Mouse (Mus musculus): Measurements from ENCODE around the gene Fmod. TPM values are rescaled to one million over a fixed set of nuclear protein-coding genes. Genes with fewer than 3 reads are reported as not detected.

Fmod gene
- polyA plus RNA-seq, 1 experiment = not detected

- Histone ChIP-seq H3K9ac (ENCODE audit: low read depth, poor library complexity, severe bottlenecking) (no peak overlapping the region), H3K4me3 (ENCODE audit: low read depth, low read length) (no peak overlapping the region), H3K27ac (ENCODE audit: insufficient read depth, low read length) (no peak overlapping the region), H3K27me3 (ENCODE audit: control insufficient read depth, insufficient read depth, low read length, poor library complexity, severe bottlenecking) (no peaks in the 10 kb centered on the region), H3K4me1 (ENCODE audit: control insufficient read depth, insufficient read depth, low read length) (no peaks in the 10 kb centered on the region), H3K36me3 (ENCODE audit: control insufficient read depth, insufficient read depth, low read length, poor library complexity, severe bottlenecking) (no peaks in the 10 kb centered on the region), H3K9me3 (replicated peaks; ENCODE audit: control insufficient read depth, insufficient read depth, low read length, poor library complexity, severe bottlenecking) (no peaks in the 10 kb centered on the region)
- TF ChIP-seq CTCF (IDR thresholded peaks at IDR 0.05; ENCODE audit: low read depth, low read length) = peak; percentile 84
- TF ChIP-seq POLR2A (IDR thresholded peaks at IDR 0.05; ENCODE audit: insufficient read depth, low read length) = no peak
- no peak for TF ChIP-seq EP300 (IDR thresholded peaks at IDR 0.05; ENCODE audit: insufficient read depth, low read depth, low read length)
Measured at GRCm38 (mm10) chr1:134048759-134049158, 11.7 kb downstream of the Fmod start.

- no peak overlapping the region for H3K4me3 ChIP-seq (ENCODE audit: low read depth, low read length)
- H3K36me3 ChIP-seq (ENCODE audit: control insufficient read depth, insufficient read depth, low read length, poor library complexity, severe bottlenecking) = no peaks in the 10 kb centered on the region
- no peak for TF ChIP-seq POLR2A (IDR thresholded peaks at IDR 0.05; ENCODE audit: insufficient read depth, low read length)
- TF ChIP-seq CTCF (IDR thresholded peaks at IDR 0.05; ENCODE audit: low read depth, low read length) = no peak
- no peak for TF ChIP-seq EP300 (IDR thresholded peaks at IDR 0.05; ENCODE audit: insufficient read depth, low read depth, low read length)
- H3K27ac ChIP-seq (ENCODE audit: insufficient read depth, low read length) = no peak overlapping the region
- H3K27me3 ChIP-seq (ENCODE audit: control insufficient read depth, insufficient read depth, low read length, poor library complexity, severe bottlenecking) = no peaks in the 10 kb centered on the region
- no peaks in the 10 kb centered on the region for H3K9me3 ChIP-seq (replicated peaks; ENCODE audit: control insufficient read depth, insufficient read depth, low read length, poor library complexity, severe bottlenecking)
- no peaks in the 10 kb centered on the region for H3K4me1 ChIP-seq (ENCODE audit: control insufficient read depth, insufficient read depth, low read length)
- H3K9ac ChIP-seq (ENCODE audit: low read depth, poor library complexity, severe bottlenecking) = no peak overlapping the region
Measured at GRCm38 (mm10) chr1:134049542-134049941, 12.5 kb downstream of the Fmod start.

- Histone ChIP-seq H3K27me3 (ENCODE audit: control insufficient read depth, insufficient read depth, low read length, poor library complexity, severe bottlenecking) (no peaks in the 10 kb centered on the region), H3K4me3 (ENCODE audit: low read depth, low read length) (no peak overlapping the region), H3K9me3 (replicated peaks; ENCODE audit: control insufficient read depth, insufficient read depth, low read length, poor library complexity, severe bottlenecking) (no peaks in the 10 kb centered on the region), H3K27ac (ENCODE audit: insufficient read depth, low read length) (no peak overlapping the region), H3K9ac (ENCODE audit: low read depth, poor library complexity, severe bottlenecking) (no peak overlapping the region), H3K36me3 (ENCODE audit: control insufficient read depth, insufficient read depth, low read length, poor library complexity, severe bottlenecking) (no peaks in the 10 kb centered on the region), H3K4me1 (ENCODE audit: control insufficient read depth, insufficient read depth, low read length) (peaks cover 5% of the 10 kb centered on the region)
- TF ChIP-seq POLR2A (IDR thresholded peaks at IDR 0.05; ENCODE audit: insufficient read depth, low read length) = no peak
- no peak for TF ChIP-seq EP300 (IDR thresholded peaks at IDR 0.05; ENCODE audit: insufficient read depth, low read depth, low read length)
- TF ChIP-seq CTCF (IDR thresholded peaks at IDR 0.05; ENCODE audit: low read depth, low read length) = peak; percentile 91
Measured at GRCm38 (mm10) chr1:134053207-134053606, 16.2 kb downstream of the Fmod start.

- no peak overlapping the region for H3K4me3 ChIP-seq (ENCODE audit: low read depth, low read length)
- H3K9ac ChIP-seq (ENCODE audit: low read depth, poor library complexity, severe bottlenecking) = no peak overlapping the region
- TF ChIP-seq CTCF (IDR thresholded peaks at IDR 0.05; ENCODE audit: low read depth, low read length) (no peak), POLR2A (IDR thresholded peaks at IDR 0.05; ENCODE audit: insufficient read depth, low read length) (no peak), EP300 (IDR thresholded peaks at IDR 0.05; ENCODE audit: insufficient read depth, low read depth, low read length) (no peak)
- no peak overlapping the region for H3K27ac ChIP-seq (ENCODE audit: insufficient read depth, low read length)
- no peaks in the 10 kb centered on the region for H3K9me3 ChIP-seq (replicated peaks; ENCODE audit: control insufficient read depth, insufficient read depth, low read length, poor library complexity, severe bottlenecking)
- H3K4me1 ChIP-seq (ENCODE audit: control insufficient read depth, insufficient read depth, low read length) = peaks cover 5% of the 10 kb centered on the region
- H3K36me3 ChIP-seq (ENCODE audit: control insufficient read depth, insufficient read depth, low read length, poor library complexity, severe bottlenecking) = no peaks in the 10 kb centered on the region
- no peaks in the 10 kb centered on the region for H3K27me3 ChIP-seq (ENCODE audit: control insufficient read depth, insufficient read depth, low read length, poor library complexity, severe bottlenecking)
Measured at GRCm38 (mm10) chr1:134055058-134055457, 18.0 kb downstream of the Fmod start.

GRCm38 (mm10) chr1:134055666-134056245, 18.7 kb downstream of the Fmod start:
- Histone ChIP-seq H3K27ac (ENCODE audit: insufficient read depth, low read length) (no peak overlapping the region), H3K27me3 (ENCODE audit: control insufficient read depth, insufficient read depth, low read length, poor library complexity, severe bottlenecking) (no peaks in the 10 kb centered on the region), H3K9me3 (replicated peaks; ENCODE audit: control insufficient read depth, insufficient read depth, low read length, poor library complexity, severe bottlenecking) (no peaks in the 10 kb centered on the region), H3K9ac (ENCODE audit: low read depth, poor library complexity, severe bottlenecking) (no peak overlapping the region), H3K4me1 (ENCODE audit: control insufficient read depth, insufficient read depth, low read length) (peaks cover 7% of the 10 kb centered on the region), H3K36me3 (ENCODE audit: control insufficient read depth, insufficient read depth, low read length, poor library complexity, severe bottlenecking) (no peaks in the 10 kb centered on the region), H3K4me3 (ENCODE audit: low read depth, low read length) (no peak overlapping the region)
- TF ChIP-seq EP300 (IDR thresholded peaks at IDR 0.05; ENCODE audit: insufficient read depth, low read depth, low read length) = no peak
- no peak for TF ChIP-seq CTCF (IDR thresholded peaks at IDR 0.05; ENCODE audit: low read depth, low read length)
- no peak for TF ChIP-seq POLR2A (IDR thresholded peaks at IDR 0.05; ENCODE audit: insufficient read depth, low read length)

- TF ChIP-seq POLR2A (IDR thresholded peaks at IDR 0.05; ENCODE audit: insufficient read depth, low read length) (no peak), EP300 (IDR thresholded peaks at IDR 0.05; ENCODE audit: insufficient read depth, low read depth, low read length) (no peak)
- Histone ChIP-seq H3K36me3 (ENCODE audit: control insufficient read depth, insufficient read depth, low read length, poor library complexity, severe bottlenecking) (no peaks in the 10 kb centered on the region), H3K27me3 (ENCODE audit: control insufficient read depth, insufficient read depth, low read length, poor library complexity, severe bottlenecking) (no peaks in the 10 kb centered on the region), H3K4me1 (ENCODE audit: control insufficient read depth, insufficient read depth, low read length) (peaks cover 7% of the 10 kb centered on the region), H3K9ac (ENCODE audit: low read depth, poor library complexity, severe bottlenecking) (no peak overlapping the region), H3K9me3 (replicated peaks; ENCODE audit: control insufficient read depth, insufficient read depth, low read length, poor library complexity, severe bottlenecking) (no peaks in the 10 kb centered on the region), H3K4me3 (ENCODE audit: low read depth, low read length) (no peak overlapping the region), H3K27ac (ENCODE audit: insufficient read depth, low read length) (no peak overlapping the region)
Measured at GRCm38 (mm10) chr1:134056285-134056684, 19.2 kb downstream of the Fmod start.
